Comparison of ENCODE assay signal across 9 mouse cellular contexts in the genomic region with DNA sequence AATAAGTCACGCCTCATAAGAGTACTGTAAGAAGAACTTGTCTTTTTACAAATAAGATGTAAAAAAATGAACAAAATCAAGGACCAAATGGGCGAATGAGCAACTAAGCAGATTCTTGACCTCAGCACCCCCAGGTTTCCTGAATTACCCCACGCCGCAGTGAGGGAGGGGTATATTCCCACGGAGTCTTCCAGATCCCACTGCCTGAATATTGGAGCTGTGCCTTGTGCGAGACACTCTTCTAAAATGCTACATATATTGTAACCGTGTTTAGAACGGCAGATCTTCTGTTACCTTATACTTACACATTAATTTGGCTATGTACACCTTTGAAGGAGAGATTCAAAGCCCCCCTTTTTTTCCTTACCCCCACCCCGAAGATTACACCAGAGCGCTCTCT. TPM values are rescaled to one million over a fixed set of nuclear protein-coding genes. Genes with fewer than 3 reads are reported as not detected.
DNase-seq lines count a peak whose midpoint lies in the region; ATAC-seq and TF ChIP-seq lines count a peak whose summit lies in the region.
"Had no signal": no experiment of that assay in that cellular context is flagged by ENCODE, and none has a peak within 500 bp of the region (broad histone marks: within the 10 kb centered on the region; RNA-seq: fewer than 3 reads in every experiment).

No protein-coding gene starts in this region.

- WGBS in embryonic facial prominence, embryonic 13.5 days, result 40% methylated on average over 10 of the region's 10 CpGs
- WGBS in hindbrain, postnatal 0 days, result 38% methylated on average over 10 of the region's 10 CpGs
- 46% methylated on average over 10 of the region's 10 CpGs for WGBS in stomach, embryonic 16.5 days

- H3K4me1 ChIP-seq in embryonic facial prominence, embryonic 13.5 days, result peaks cover 13% of the 10 kb centered on the region
- no peaks in the 10 kb centered on the region for H3K4me1 ChIP-seq in hindbrain, postnatal 0 days (ENCODE audit: insufficient read depth, low read length)
- no peaks in the 10 kb centered on the region for H3K4me1 ChIP-seq in stomach, embryonic 16.5 days (ENCODE audit: control insufficient read depth, insufficient read depth, low read length)

- no peak for ATAC-seq in embryonic facial prominence, embryonic 13.5 days (ENCODE audit: insufficient number of reproducible peaks, insufficient read depth, low FRiP score, low TSS enrichment, low read depth)
- no peak for ATAC-seq in hindbrain, postnatal 0 days
- no peak for ATAC-seq in stomach, embryonic 16.5 days (ENCODE audit: insufficient read depth, low FRiP score)
- ATAC-seq: Patski had no signal

- H3K9me3 ChIP-seq in embryonic facial prominence, embryonic 13.5 days, result no peaks in the 10 kb centered on the region
- no peaks in the 10 kb centered on the region for H3K9me3 ChIP-seq in hindbrain, postnatal 0 days (ENCODE audit: low read length)
- no peaks in the 10 kb centered on the region for H3K9me3 ChIP-seq in stomach, embryonic 16.5 days (replicated peaks; ENCODE audit: control insufficient read depth, low read length)

- peak overlapping the region; percentile 58 for H3K4me3 ChIP-seq in embryonic facial prominence, embryonic 13.5 days
- H3K4me3 ChIP-seq in hindbrain, postnatal 0 days (ENCODE audit: low read length), result peak overlapping the region; percentile 61
- H3K4me3 ChIP-seq in stomach, embryonic 16.5 days (replicated peaks; ENCODE audit: low read length), result no peak overlapping the region; the same call in 1 of the 2 replicates
- H3K4me3 ChIP-seq: heart, adult 2 months had no signal

- DNase-seq in right cerebral cortex, adult 2 months (ENCODE audit: low spot score in 2 of 2), result peak; percentile 14 to 20
- DNase-seq in right cerebral cortex, postnatal 4 days, result no peak
- DNase-seq in hindbrain, postnatal 0 days (ENCODE audit: low spot score), result peak; percentile 12
- DNase-seq in c-Kit-positive CD71-positive TER-119-positive erythroid progenitor cells, embryonic 14.5 days (ENCODE audit: low spot score), result no peak
- DNase-seq in left cerebral cortex, adult 18-20 months (ENCODE audit: low spot score in 2 of 2), result no peak
- DNase-seq: heart, adult 2 months had no signal

- H3K9ac ChIP-seq in embryonic facial prominence, embryonic 13.5 days, result no peak overlapping the region
- peak overlapping the region; percentile 61 for H3K9ac ChIP-seq in hindbrain, postnatal 0 days (replicated peaks; ENCODE audit: low read length)
- H3K9ac ChIP-seq in stomach, embryonic 16.5 days (ENCODE audit: low read length), result no peak overlapping the region

- no peak overlapping the region for H3K27ac ChIP-seq in embryonic facial prominence, embryonic 13.5 days
- no peak overlapping the region for H3K27ac ChIP-seq in hindbrain, postnatal 0 days
- no peak overlapping the region for H3K27ac ChIP-seq in stomach, embryonic 16.5 days (ENCODE audit: low read length)
- H3K27ac ChIP-seq: heart, adult 2 months had no signal

- no peaks in the 10 kb centered on the region for H3K36me3 ChIP-seq in embryonic facial prominence, embryonic 13.5 days
- H3K36me3 ChIP-seq in hindbrain, postnatal 0 days (ENCODE audit: insufficient read depth, low read length), result no peaks in the 10 kb centered on the region
- no peaks in the 10 kb centered on the region for H3K36me3 ChIP-seq in stomach, embryonic 16.5 days (ENCODE audit: control insufficient read depth, insufficient read depth, low read length)

- H3K4me2 ChIP-seq in embryonic facial prominence, embryonic 13.5 days, result peak overlapping the region; percentile 94
- peak overlapping the region; percentile 73 for H3K4me2 ChIP-seq in hindbrain, postnatal 0 days (ENCODE audit: low read depth, low read length)
- H3K4me2 ChIP-seq in stomach, embryonic 16.5 days (ENCODE audit: low read depth, low read length), result peak overlapping the region; percentile 75

- no peak for TF ChIP-seq CTCF in hindbrain, postnatal 0 days (IDR thresholded peaks at IDR 0.05; ENCODE audit: low read depth)

- H3K27me3 ChIP-seq in embryonic facial prominence, embryonic 13.5 days, result peaks cover 49% of the 10 kb centered on the region
- no peaks in the 10 kb centered on the region for H3K27me3 ChIP-seq in hindbrain, postnatal 0 days (ENCODE audit: insufficient read depth, low read length)
- peaks cover 32% of the 10 kb centered on the region for H3K27me3 ChIP-seq in stomach, embryonic 16.5 days (ENCODE audit: control insufficient read depth, insufficient read depth, low read length)
- H3K27me3 ChIP-seq: Patski had no signal

RNA-seq across cellular contexts. Expression of a gene that starts 0.7 kb away (rescaled TPM):
- 3.0 and 4.6 TPM in 2 replicates for polyA plus RNA-seq in embryonic facial prominence, embryonic 13.5 days (2015; fragmentation: Nextera tagmentation; extraction: Ambion mirVana)
- total RNA-seq in hindbrain, postnatal 0 days (2014; rRNA removed), result 12.5 and 18.2 TPM in 2 replicates
- 12.3 TPM in 2 replicates for polyA plus RNA-seq in hindbrain, postnatal 0 days (2015; fragmentation: Nextera tagmentation; extraction: Ambion mirVana)
- 0.26 and 0.58 TPM in 2 replicates for polyA plus RNA-seq in stomach, embryonic 16.5 days (2015; fragmentation: Nextera tagmentation; extraction: Ambion mirVana)
- total RNA-seq in left cerebral cortex, adult 18-20 months (2021), result 10 to 100 TPM; 39.2 to 46.0 TPM
- total RNA-seq: heart, adult 2 months had no signal
- polyA plus RNA-seq: heart, adult 2 months; Patski had no signal

Comparison
In these comparisons a context has a peak if more than half of its experiments do, and no peak if none do; other contexts are left out.
1. DNase-seq: peak in right cerebral cortex, adult 2 months (2 of 2) and hindbrain, postnatal 0 days (single experiment); none in right cerebral cortex, postnatal 4 days (single experiment), c-Kit-positive CD71-positive TER-119-positive erythroid progenitor cells, embryonic 14.5 days (single experiment) and left cerebral cortex, adult 18-20 months (0 of 2).
2. Peak in every context shown above with its lines, with median percentiles within 50 percentile points of each other: H3K4me2 ChIP-seq.